Mouse (Mus musculus) gastrocnemius, postnatal 10 days (tissue): ENCODE measurements at regions not wholly inside any gene's neighbourhood (a gene's known extent, or its start where the extent isn't known, plus 50 kb on each side); places are given as distances from the start of the nearest gene placed in this dataset.

Experiments used
- DNase-seq: peaks from one replicate; pipeline ENCODE4 v3.0.0; 2021; ENCODE audit warnings: mixed read lengths

DNA sequence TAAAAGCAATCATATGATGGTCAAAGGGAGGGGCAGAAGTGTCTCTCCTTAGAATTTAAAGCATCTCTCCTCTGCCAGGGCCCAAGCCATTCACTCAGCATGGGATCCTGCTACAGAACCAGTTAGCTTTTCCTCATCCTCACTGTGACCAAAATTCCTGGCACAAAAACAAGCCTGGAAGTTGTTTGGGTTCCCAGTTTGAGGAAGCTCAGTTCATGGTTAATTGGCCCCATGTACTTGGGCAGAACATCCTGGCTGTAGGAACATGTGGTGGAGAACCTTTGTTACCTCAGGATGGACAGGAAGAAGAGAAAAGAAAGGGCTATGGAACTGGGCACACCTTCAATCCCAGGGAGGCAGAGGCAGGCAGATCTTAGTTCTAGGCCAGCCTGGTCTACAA, 52.4 kb upstream of the Mfge8 start:
- no peak for DNase-seq

DNA sequence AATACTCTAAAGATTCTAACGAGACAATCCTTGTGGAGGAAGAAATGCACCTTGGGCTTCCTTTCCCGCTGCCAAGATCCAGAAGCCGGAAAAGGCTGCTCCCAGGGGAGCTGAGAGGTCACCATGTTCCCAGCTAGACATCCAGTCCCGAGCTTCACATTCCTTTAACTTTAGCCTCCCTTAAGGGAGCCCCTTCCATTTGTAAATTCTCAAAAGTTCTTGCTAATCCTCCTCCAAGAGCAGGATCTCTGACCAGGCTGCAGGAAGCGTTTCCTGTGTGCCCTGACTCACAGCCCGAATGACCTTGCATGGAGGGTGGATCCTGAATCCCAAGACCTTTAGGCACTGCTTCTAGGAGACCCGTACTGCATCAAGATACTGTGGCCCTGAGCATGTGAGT, 53.5 kb upstream of the Mfge8 start:
- DNase-seq = peak; percentile 20

DNA sequence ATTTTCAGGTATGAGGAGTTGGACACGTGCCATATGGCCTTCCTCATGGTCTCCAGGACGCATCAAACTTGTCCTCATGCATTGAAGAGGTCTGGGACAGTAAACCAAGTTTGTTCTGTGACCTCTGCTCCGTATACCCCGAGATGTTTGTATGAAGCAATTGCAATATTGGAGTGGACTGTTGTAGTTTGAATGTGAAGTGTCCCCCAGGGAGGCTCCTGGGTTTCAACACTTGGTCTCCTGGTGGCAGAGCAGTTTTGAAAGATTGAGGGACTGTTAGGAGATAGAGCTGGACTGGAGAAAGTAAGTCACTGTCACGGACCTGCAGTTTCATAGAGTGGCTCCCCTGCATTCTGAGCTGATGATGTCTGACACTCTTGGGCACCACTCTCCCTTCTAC, 54.6 kb upstream of the Mfge8 start:
- no peak for DNase-seq

DNA sequence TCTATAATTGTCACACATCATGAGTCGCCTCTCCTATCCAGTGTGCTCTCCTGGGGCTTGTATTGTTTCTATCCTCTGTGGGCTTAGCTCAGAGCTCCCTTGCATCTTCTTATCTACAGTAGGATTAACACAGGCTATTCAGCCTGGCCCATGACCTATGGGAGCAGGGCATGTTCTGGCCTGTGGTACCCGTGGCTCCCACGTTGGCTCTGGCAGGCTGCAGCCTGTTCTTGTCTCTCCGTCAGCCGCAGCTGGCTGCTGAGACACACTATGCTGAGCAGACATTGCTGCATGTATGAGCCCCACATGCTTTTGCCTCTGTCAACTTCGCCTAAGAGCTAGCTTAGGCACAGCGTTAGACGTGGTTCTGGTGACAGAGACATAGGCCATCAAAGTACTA, 58.3 kb upstream of the Mfge8 start:
- DNase-seq = no peak

DNA sequence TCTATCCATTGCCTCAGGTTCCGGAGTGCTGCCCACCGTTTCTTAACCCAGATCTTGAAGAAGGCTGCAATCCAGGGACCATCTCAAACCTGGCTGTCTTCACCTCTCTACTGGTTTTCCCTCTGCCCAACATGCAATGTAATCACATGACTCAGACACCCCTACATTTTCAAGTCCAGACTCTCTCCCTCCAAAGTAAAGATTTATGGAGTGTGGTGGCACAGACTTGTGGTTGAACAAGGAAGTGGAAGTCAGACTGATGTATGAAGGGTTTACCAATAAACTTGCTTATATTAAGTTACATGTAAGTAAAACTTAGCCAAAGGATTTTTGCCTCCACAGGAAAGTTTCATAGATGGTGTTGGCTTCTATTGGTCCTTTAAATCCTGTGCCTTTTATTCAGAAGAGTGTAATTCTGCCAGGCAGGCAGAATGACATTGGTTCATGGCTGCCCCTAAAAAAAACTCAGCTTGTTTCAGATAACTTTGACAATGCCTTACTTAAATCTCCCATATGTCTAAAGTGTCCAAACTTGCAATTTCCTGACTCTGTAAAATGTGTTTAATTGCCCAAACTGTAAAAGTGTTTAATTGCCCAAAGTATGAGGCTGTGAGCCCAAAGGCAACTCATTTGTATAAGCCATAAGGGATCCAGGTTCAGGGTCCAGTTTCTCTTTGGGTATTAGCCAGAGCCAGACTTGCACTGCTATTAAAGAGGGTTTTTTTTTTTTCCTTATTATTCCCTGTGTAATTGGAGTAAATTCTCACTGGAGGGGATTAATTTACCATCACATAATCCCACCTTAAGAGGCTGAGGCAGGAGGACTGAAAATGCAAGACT, 61.7 kb upstream of the Mfge8 start:
- DNase-seq = no peak

DNA sequence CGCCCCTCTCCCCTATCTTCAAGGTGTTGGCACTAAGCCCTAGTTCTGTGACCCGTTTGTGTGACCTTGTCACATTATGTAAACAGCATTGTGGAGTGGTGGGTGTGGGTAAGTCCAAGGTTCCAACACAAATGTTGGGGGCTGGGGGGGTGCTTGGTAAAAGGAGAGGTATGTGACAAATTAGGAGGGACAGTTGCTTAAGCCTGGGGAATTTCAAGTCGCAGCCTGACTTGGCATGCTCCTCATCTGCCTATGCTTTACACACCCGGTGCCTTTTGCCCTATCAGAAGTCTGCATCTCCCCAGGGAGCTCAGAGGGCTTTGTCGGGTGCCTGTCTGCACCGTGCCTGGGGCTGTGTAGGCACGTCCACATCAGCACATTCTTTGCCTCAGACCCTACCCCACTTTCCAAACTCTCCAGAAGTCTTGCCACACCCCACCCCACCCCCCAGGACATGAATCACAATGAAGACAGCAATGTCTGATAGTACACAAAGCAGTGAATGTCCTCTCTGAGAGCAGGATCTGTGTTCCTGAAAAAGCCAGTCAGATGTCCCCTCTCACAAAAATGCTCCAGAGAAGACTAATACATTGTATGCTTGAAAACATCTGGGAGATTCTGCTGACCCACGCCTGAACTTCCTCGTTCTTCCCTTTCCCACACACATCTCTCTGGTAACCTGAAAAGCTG, 61.6 kb upstream of the Abhd2 start:
- no peak for DNase-seq

DNA sequence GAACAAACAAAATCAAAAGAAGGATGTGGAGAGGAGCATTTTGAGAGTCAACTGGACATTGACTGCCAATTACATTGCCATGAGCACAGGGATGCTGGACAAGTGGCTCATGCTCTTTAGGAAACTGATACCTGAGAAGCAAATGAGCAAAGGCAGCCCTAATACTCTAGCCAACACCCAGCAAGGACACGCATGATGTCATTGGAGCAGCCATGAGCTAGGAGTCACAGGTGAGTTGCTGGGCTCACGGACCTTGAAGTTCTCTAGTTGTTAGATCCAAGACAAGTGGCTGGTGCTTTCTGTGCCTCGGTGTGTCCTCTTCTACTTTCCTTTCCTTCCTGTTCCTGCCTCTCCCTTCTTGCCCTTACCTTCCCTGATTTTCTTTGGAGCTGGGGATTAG, 60.8 kb upstream of the Abhd2 start:
- no peak for DNase-seq

DNA sequence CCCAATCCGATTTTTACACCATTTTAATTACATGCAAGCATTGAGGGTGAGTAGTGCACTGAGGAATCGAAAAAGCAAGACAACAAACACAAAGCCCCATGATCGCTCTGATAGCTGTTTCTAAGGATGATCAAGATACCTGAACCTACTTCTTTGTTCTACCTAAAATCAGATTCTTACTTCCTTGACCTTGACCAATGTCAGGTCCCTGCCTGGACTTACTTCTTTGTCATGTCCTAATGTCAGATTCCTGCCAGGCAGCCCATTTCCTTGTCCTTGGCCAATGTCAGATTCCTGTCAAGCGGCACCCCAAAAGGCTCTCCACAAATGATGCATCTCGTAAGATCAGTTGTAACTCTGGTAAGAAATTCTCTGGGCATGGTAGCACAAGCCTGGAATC, 58.0 kb upstream of the Abhd2 start:
- DNase-seq = no peak

DNA sequence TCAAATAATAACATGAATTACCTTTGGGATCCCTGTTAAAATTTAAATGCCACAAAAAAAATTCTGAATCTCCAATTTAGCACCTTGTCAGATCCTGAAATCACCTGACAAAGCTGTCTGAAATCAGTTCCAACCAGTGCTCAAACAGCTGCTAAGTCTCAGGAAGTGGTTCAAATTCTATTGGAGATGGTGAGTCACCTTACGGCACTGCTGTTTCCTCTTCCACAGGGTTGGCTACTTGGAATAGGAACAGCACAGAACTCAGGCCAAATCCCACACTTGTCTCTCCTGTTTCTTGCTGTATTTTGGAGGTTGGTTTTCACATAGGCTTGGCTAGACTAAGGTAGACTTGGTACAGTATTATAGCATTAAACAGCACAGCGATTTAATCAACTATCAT, 55.8 kb upstream of the Abhd2 start:
- no peak for DNase-seq

DNA sequence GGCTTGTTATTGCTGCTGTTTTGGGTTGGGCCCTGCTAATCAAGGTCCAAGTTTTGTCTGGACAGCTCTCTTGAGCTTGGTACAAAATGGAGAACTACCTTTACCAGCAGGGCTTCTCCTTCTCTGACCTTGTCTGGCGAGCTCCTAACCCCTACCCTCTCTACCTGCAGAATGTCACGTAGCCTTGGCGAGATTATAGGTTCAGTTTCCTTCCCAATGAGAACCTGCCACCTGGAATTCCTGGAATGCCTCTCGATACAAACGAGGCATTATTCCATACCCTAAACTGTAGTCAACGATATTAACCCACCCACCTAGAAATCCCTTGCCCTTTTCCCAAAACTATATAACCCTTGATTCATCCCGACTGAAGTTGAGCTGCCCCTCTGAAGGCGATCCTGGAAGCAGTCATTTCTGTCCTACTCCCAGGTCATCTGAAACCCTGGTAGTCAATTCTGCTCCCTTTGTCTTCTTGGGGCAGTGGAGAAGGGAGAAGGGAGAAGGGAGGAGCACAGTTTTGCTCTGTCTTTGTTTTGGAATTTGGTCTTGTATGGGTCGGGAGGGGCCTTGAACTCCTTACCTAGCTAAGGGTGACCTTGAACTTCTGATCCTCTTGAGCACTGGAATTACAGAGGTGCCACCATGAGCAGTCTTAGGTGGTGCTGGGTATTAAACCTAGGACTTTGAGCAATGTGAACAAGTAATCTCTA, 50.2 kb upstream of the Abhd2 start:
- no peak for DNase-seq
